10 mouse cellular contexts compared by ENCODE assay signal in genomic region chr12:24841115-24841879, GRCm38 (mm10). TPM values are rescaled to one million over a fixed set of nuclear protein-coding genes. Genes with fewer than 3 reads are reported as not detected.
A peak's percentile ranks its signal among the peaks of the same experiment; 100 is the strongest.
DNase-seq lines count a peak whose midpoint lies in the region; ATAC-seq and TF ChIP-seq lines count a peak whose summit lies in the region.
"Had no signal": no experiment of that assay in that cellular context is flagged by ENCODE, and none has a peak within 500 bp of the region (broad histone marks: within the 10 kb centered on the region; RNA-seq: fewer than 3 reads in every experiment).

No protein-coding gene starts in this region.

- H3K27me3 ChIP-seq in hindbrain, postnatal 0 days (ENCODE audit: insufficient read depth, low read length) = no peaks in the 10 kb centered on the region
- no peaks in the 10 kb centered on the region for H3K27me3 ChIP-seq in hindbrain, embryonic 10.5 days (ENCODE audit: insufficient read depth, poor library complexity, severe bottlenecking)
- H3K27me3 ChIP-seq in hindbrain, embryonic 13.5 days = no peaks in the 10 kb centered on the region
- H3K27me3 ChIP-seq: limb, embryonic 15.5 days had no signal

- H3K4me2 ChIP-seq in hindbrain, postnatal 0 days (ENCODE audit: low read depth, low read length) = no peak overlapping the region
- H3K4me2 ChIP-seq in hindbrain, embryonic 13.5 days = no peak overlapping the region
- H3K4me2 ChIP-seq: limb, embryonic 15.5 days had no signal

- no peak overlapping the region for H3K27ac ChIP-seq in hindbrain, postnatal 0 days
- H3K27ac ChIP-seq in hindbrain, embryonic 10.5 days = no peak overlapping the region
- no peak overlapping the region for H3K27ac ChIP-seq in hindbrain, embryonic 13.5 days
- H3K27ac ChIP-seq: limb, embryonic 15.5 days had no signal

- TF ChIP-seq CTCF in hindbrain, postnatal 0 days (IDR thresholded peaks at IDR 0.05; ENCODE audit: low read depth) = 0 out of 2 replicates have a peak, but pooled peaks have one; percentile 11

- 56% methylated on average over 9 of the region's 9 CpGs for WGBS in hindbrain, postnatal 0 days
- 79% methylated on average over 9 of the region's 9 CpGs for WGBS in hindbrain, embryonic 10.5 days
- 59% methylated on average over 9 of the region's 9 CpGs for WGBS in hindbrain, embryonic 13.5 days

- DNase-seq in hindbrain, postnatal 0 days (ENCODE audit: low spot score) = peak; percentile 55
- DNase-seq in hindbrain, embryonic 10.5 days (ENCODE audit: low spot score) = no peak
- peak; percentile 89 for DNase-seq in Muller cell, postnatal 12 days (ENCODE audit: inconsistent ontology term)
- peak; percentile 46 for DNase-seq in embryo, embryonic 11.5 days (ENCODE audit: low read depth, low spot score)
- DNase-seq in kidney, postnatal 36 days = peak; percentile 15 to 46
- no peak for DNase-seq in spleen, postnatal 10 days (ENCODE audit: low spot score in 2 of 2)
- DNase-seq in gastrocnemius, postnatal 25 days = no peak
- DNase-seq: right cerebral cortex, postnatal 25 days had no signal

- ATAC-seq in hindbrain, postnatal 0 days = no peak
- no peak for ATAC-seq in hindbrain, embryonic 13.5 days (ENCODE audit: low FRiP score)

- no peaks in the 10 kb centered on the region for H3K9me3 ChIP-seq in hindbrain, postnatal 0 days (ENCODE audit: low read length)
- no peaks in the 10 kb centered on the region for H3K9me3 ChIP-seq in hindbrain, embryonic 10.5 days
- H3K9me3 ChIP-seq in hindbrain, embryonic 13.5 days = no peaks in the 10 kb centered on the region
- H3K9me3 ChIP-seq: limb, embryonic 15.5 days had no signal

- H3K4me1 ChIP-seq in hindbrain, postnatal 0 days (ENCODE audit: insufficient read depth, low read length) = peaks cover 13% of the 10 kb centered on the region; the same call in 1 of the 2 replicates
- H3K4me1 ChIP-seq in hindbrain, embryonic 10.5 days (replicated peaks) = peaks cover 63% of the 10 kb centered on the region
- peaks cover 75% of the 10 kb centered on the region for H3K4me1 ChIP-seq in hindbrain, embryonic 13.5 days (replicated peaks)

- H3K9ac ChIP-seq in hindbrain, postnatal 0 days (replicated peaks; ENCODE audit: low read length) = no peak overlapping the region
- H3K9ac ChIP-seq in hindbrain, embryonic 13.5 days = no peak overlapping the region
- H3K9ac ChIP-seq: limb, embryonic 15.5 days had no signal

- H3K4me3 ChIP-seq in hindbrain, postnatal 0 days (ENCODE audit: low read length) = no peak overlapping the region
- H3K4me3 ChIP-seq in hindbrain, embryonic 10.5 days = no peak overlapping the region
- no peak overlapping the region for H3K4me3 ChIP-seq in hindbrain, embryonic 13.5 days
- H3K4me3 ChIP-seq: limb, embryonic 15.5 days had no signal

- no peaks in the 10 kb centered on the region for H3K36me3 ChIP-seq in hindbrain, postnatal 0 days (ENCODE audit: insufficient read depth, low read length)
- no peaks in the 10 kb centered on the region for H3K36me3 ChIP-seq in hindbrain, embryonic 10.5 days
- H3K36me3 ChIP-seq in hindbrain, embryonic 13.5 days = no peaks in the 10 kb centered on the region
- H3K36me3 ChIP-seq: limb, embryonic 15.5 days had no signal

RNA-seq across cellular contexts. Expression of gene Mboat2, which starts 10.6 kb away (rescaled TPM):
- 60.2 and 67.7 TPM in 2 replicates for total RNA-seq in hindbrain, postnatal 0 days (2014; rRNA removed)
- 73.0 and 77.0 TPM in 2 replicates for polyA plus RNA-seq in hindbrain, postnatal 0 days (2015; fragmentation: Nextera tagmentation; extraction: Ambion mirVana)
- 43.6 and 45.6 TPM in 2 replicates for polyA plus RNA-seq in hindbrain, embryonic 10.5 days (2016; fragmentation: Nextera tagmentation; extraction: Ambion mirVana)
- 1 to 10 TPM; 1.9 to 3.7 TPM for total RNA-seq in gastrocnemius, postnatal 25 days (2021)
- polyA plus RNA-seq in hindbrain, embryonic 13.5 days (2015; fragmentation: Nextera tagmentation; extraction: Ambion mirVana) = 78.1 and 82.0 TPM in 2 replicates

Comparison
In these comparisons a context has a peak if more than half of its experiments do, and no peak if none do; other contexts are left out.
1. DNase-seq: peak in hindbrain, postnatal 0 days (single experiment), Muller cell, postnatal 12 days (single experiment), embryo, embryonic 11.5 days (single experiment) and kidney, postnatal 36 days (2 of 2); none in hindbrain, embryonic 10.5 days (single experiment), spleen, postnatal 10 days (0 of 2) and gastrocnemius, postnatal 25 days (single experiment).